Mouse (Mus musculus) liver, embryonic 14.5 days (tissue): Measurements from ENCODE around the gene Hnrnpk.

ENCODE experiments used
- CTCF ChIP-seq: IDR thresholded peaks from 2 replicates; pipeline ENCODE4 v1.5.1; 2016; ENCODE audit warnings: antibody characterized with exemption, low read depth, control low read depth
- EP300 ChIP-seq: IDR thresholded peaks from 2 replicates; pipeline ENCODE4 v1.6.1; 2016; ENCODE audit warnings: antibody characterized with exemption, low read depth

GRCm38 (mm10) chr13:58364353-58365175 is 38.6 kb downstream of the Hnrnpk start:
- TF ChIP-seq EP300 (no peak), CTCF (no peak)
